Mouse (Mus musculus): ENCODE data around the gene Unc93b1. TPM values are rescaled to one million over a fixed set of nuclear protein-coding genes. Genes with fewer than 3 reads are reported as not detected.
A peak's percentile ranks its signal among the peaks of the same experiment; 100 is the strongest.

Gene Unc93b1
- polyA plus RNA-seq, 1 experiment from 2014 or later, result 7.5 TPM

DNA sequence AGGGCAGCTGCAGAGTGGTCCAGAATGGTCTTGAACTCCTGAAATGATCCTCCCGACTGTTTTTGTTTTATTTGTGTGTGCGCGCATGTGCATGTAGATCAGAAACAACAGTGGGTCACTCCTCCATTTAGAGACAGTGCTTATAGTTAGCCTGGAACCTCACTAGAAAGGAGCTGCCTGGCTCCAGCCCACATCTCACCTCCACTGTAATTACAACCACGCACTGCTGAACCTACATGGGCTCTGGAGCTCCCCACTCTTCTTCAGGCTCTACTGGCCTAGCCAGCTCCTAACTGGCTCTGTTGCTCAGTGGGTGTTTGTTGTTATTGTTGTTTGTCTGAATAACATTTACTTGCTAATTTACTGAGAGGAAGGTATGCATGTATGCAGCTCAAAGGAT, 35.4 kb upstream of the Unc93b1 start:
- Histone ChIP-seq H3K4me1 (ENCODE audit: control insufficient read depth, insufficient read depth, low read length) (no peaks in the 10 kb centered on the region), H3K4me2 (ENCODE audit: low read length) (no peak overlapping the region), H3K9me3 (replicated peaks; ENCODE audit: control insufficient read depth, low read length) (no peaks in the 10 kb centered on the region), H3K4me3 (ENCODE audit: low read depth, low read length) (no peak overlapping the region), H3K27ac (ENCODE audit: low read depth, low read length) (no peak overlapping the region), H3K36me3 (ENCODE audit: control insufficient read depth, insufficient read depth, low read length) (peaks cover 18% of the 10 kb centered on the region; the same call in 1 of the 2 replicates), H3K27me3 (replicated peaks; ENCODE audit: control insufficient read depth, insufficient read depth, low read length) (no peaks in the 10 kb centered on the region), H3K9ac (ENCODE audit: low read length) (no peak overlapping the region)
- ATAC-seq (no peak), DNase-seq (ENCODE audit: low spot score) (no peak)
- 90% methylated on average over 4 of the region's 4 CpGs for WGBS

DNA sequence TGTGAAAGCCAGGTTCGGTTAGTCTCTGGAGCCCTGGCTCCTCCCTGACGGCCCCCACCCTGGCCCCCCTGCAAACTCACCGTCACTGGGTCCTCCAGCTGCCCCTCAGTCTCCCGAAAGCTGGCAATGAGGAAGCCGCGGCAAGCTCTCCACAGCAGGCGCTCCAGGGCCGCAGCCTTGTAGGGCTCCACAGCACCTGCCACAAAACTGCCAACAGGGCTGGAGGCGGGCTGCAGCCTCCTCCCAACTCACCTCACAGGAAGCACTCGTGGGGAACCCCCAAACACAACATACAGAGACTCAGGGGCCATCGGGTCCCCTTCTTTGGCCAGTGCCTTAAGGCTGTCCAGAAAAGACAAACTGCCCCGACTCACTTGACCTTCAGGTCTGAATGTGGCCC, 32.0 kb upstream of the Unc93b1 start:
- ATAC-seq, result no peak
- H3K4me2 ChIP-seq (ENCODE audit: low read length), result no peak overlapping the region
- no peak for DNase-seq (ENCODE audit: low spot score)
- H3K9me3 ChIP-seq (replicated peaks; ENCODE audit: control insufficient read depth, low read length), result no peaks in the 10 kb centered on the region
- peaks cover 6% of the 10 kb centered on the region; the same call in 1 of the 2 replicates for H3K4me1 ChIP-seq (ENCODE audit: control insufficient read depth, insufficient read depth, low read length)
- no peaks in the 10 kb centered on the region for H3K27me3 ChIP-seq (replicated peaks; ENCODE audit: control insufficient read depth, insufficient read depth, low read length)
- peaks cover under 1% of the 10 kb centered on the region; the same call in 1 of the 2 replicates for H3K36me3 ChIP-seq (ENCODE audit: control insufficient read depth, insufficient read depth, low read length)
- no peak overlapping the region for H3K27ac ChIP-seq (ENCODE audit: low read depth, low read length)
- H3K9ac ChIP-seq (ENCODE audit: low read length), result no peak overlapping the region
- no peak overlapping the region for H3K4me3 ChIP-seq (ENCODE audit: low read depth, low read length)
- 82% methylated on average over 12 of the region's 12 CpGs for WGBS

DNA sequence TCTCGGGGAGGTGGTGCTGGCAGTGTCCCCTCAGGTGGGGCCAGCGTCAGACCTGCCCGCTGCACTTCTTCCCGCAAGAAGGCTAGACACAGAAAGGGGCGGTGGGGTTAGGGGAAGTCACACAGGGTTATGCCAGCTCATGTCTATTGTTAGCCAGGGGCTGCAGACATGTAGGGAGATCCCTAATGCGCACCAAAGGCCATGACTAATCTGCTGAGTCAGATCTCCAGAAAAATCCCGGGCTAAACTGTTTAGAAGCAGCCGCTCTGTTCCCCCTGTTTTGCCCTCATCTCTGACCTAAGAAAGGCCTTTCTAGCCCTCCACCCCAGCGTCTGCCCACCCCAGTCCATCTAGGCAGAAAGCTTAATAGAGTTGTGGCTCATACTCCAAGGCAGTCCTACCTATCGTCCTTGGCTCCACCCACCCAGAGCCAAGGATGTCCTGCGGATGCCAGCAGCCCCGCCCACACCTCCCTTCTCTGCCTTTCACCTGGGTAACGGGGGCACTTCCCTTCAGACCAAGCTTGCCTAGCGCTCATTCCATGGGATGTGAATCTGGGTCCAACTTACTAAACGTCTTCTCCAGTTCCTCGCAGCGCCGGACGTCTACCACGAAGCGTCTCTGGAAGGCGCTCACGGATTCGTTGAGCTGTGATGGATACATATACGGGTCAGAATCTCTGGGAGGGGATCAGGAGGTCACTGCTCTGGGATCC, 31.2 kb upstream of the Unc93b1 start:
- H3K4me1 ChIP-seq (ENCODE audit: control insufficient read depth, insufficient read depth, low read length), result peaks cover 6% of the 10 kb centered on the region; the same call in 1 of the 2 replicates
- no peak overlapping the region for H3K9ac ChIP-seq (ENCODE audit: low read length)
- H3K4me3 ChIP-seq (ENCODE audit: low read depth, low read length), result no peak overlapping the region
- no peak overlapping the region for H3K4me2 ChIP-seq (ENCODE audit: low read length)
- ATAC-seq (no peak), DNase-seq (ENCODE audit: low spot score) (no peak)
- H3K9me3 ChIP-seq (replicated peaks; ENCODE audit: control insufficient read depth, low read length), result no peaks in the 10 kb centered on the region
- peaks cover 9% of the 10 kb centered on the region for H3K36me3 ChIP-seq (ENCODE audit: control insufficient read depth, insufficient read depth, low read length)
- H3K27me3 ChIP-seq (replicated peaks; ENCODE audit: control insufficient read depth, insufficient read depth, low read length), result no peaks in the 10 kb centered on the region
- H3K27ac ChIP-seq (ENCODE audit: low read depth, low read length), result no peak overlapping the region
- WGBS, result 66% methylated on average over 25 of the region's 25 CpGs

DNA sequence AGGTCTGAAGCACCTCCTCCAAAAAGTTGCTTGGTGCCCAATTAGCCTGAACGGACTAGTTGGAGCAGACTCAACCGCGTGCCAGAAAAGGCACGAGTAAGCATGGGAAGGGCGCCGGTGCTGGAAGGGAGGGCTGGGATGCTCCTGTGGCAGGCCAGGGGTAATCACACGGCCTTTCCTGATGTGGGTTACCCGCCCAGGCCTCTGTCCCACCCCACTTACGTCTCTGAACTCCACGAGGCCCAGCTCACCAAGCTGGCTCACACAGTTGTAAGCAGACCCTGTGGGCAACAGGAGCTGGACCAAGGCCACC, 30.7 kb upstream of the Unc93b1 start:
- H3K4me1 ChIP-seq (ENCODE audit: control insufficient read depth, insufficient read depth, low read length), result peaks cover 6% of the 10 kb centered on the region; the same call in 1 of the 2 replicates
- no peak overlapping the region for H3K4me3 ChIP-seq (ENCODE audit: low read depth, low read length)
- WGBS, result 69% methylated on average over 10 of the region's 10 CpGs
- no peak overlapping the region for H3K27ac ChIP-seq (ENCODE audit: low read depth, low read length)
- H3K9ac ChIP-seq (ENCODE audit: low read length), result no peak overlapping the region
- no peak for ATAC-seq
- H3K9me3 ChIP-seq (replicated peaks; ENCODE audit: control insufficient read depth, low read length), result no peaks in the 10 kb centered on the region
- H3K4me2 ChIP-seq (ENCODE audit: low read length), result no peak overlapping the region
- no peaks in the 10 kb centered on the region for H3K27me3 ChIP-seq (replicated peaks; ENCODE audit: control insufficient read depth, insufficient read depth, low read length)
- no peak for DNase-seq (ENCODE audit: low spot score)
- H3K36me3 ChIP-seq (ENCODE audit: control insufficient read depth, insufficient read depth, low read length), result peaks cover 14% of the 10 kb centered on the region

DNA sequence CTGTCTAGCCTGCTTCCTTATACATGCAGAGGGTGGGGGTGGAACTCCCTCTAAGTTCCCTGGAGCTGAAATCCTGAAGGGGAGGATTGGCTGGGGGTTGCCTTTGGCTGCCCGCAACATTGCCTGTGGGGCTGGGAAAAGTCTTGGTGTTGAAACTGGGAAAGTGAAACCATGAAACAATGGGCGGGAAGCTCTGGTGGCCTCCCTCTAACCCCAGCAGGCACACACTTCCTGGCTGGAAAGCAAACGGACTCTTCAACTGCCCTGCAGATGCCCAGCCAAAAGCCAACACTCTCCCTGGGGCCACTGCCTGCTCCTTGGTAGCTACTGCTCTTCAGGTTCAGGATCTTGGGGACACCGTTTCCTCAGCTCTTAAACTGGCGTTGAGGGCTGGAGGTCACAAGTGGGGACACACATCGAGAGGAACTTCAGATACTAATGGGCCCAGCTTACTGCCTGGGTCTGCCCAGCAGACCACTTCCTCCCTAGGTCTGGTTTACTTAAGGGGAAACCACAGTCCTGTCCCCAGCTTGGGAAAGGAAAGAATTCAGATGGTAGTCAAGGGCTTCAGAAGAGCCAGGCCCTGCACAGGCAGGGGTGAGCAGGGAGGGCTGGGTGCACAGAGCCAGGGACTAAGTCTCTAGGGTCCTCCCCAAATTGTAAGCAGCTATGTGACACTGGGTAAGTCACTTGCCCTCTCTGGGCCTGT, 29.6 kb upstream of the Unc93b1 start:
- Histone ChIP-seq H3K9ac (ENCODE audit: low read length) (no peak overlapping the region), H3K4me1 (ENCODE audit: control insufficient read depth, insufficient read depth, low read length) (peaks cover 6% of the 10 kb centered on the region; the same call in 1 of the 2 replicates), H3K9me3 (replicated peaks; ENCODE audit: control insufficient read depth, low read length) (no peaks in the 10 kb centered on the region), H3K4me3 (ENCODE audit: low read depth, low read length) (no peak overlapping the region), H3K27ac (ENCODE audit: low read depth, low read length) (no peak overlapping the region), H3K36me3 (ENCODE audit: control insufficient read depth, insufficient read depth, low read length) (peaks cover 25% of the 10 kb centered on the region), H3K4me2 (ENCODE audit: low read length) (peak overlapping the region; percentile 66; the same call in 1 of the 2 replicates), H3K27me3 (replicated peaks; ENCODE audit: control insufficient read depth, insufficient read depth, low read length) (no peaks in the 10 kb centered on the region)
- ATAC-seq (no peak), DNase-seq (ENCODE audit: low spot score) (no peak)
- WGBS, result 64% methylated on average over 6 of the region's 6 CpGs

DNA sequence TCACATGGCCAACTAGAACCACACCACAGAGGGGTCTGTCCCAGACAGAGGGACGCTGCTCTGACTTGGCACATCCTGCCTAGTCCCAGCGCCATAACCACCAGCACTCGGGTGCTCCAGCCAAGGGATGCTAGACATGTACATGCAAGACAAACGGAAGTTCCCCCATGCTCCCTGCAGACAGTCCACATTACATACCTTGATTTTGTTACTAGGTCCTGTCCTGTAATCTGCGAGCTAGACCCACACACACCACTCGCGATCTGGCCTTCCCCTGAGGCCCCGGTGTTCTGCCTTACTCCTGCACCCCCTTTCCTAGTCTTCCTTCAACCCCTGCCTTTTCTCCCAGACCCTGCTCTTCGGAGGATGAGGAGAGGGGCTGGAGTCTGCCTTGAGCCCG, 28.7 kb upstream of the Unc93b1 start:
- H3K9ac ChIP-seq (ENCODE audit: low read length), result peak overlapping the region; percentile 62
- H3K27ac ChIP-seq (ENCODE audit: low read depth, low read length), result no peak overlapping the region
- peaks cover 6% of the 10 kb centered on the region; the same call in 1 of the 2 replicates for H3K4me1 ChIP-seq (ENCODE audit: control insufficient read depth, insufficient read depth, low read length)
- 44% methylated on average over 10 of the region's 10 CpGs for WGBS
- ATAC-seq (no peak), DNase-seq (ENCODE audit: low spot score) (no peak)
- H3K9me3 ChIP-seq (replicated peaks; ENCODE audit: control insufficient read depth, low read length), result no peaks in the 10 kb centered on the region
- H3K27me3 ChIP-seq (replicated peaks; ENCODE audit: control insufficient read depth, insufficient read depth, low read length), result no peaks in the 10 kb centered on the region
- H3K36me3 ChIP-seq (ENCODE audit: control insufficient read depth, insufficient read depth, low read length), result peaks cover 26% of the 10 kb centered on the region
- H3K4me3 ChIP-seq (ENCODE audit: low read depth, low read length), result peak overlapping the region; percentile 35
- peak overlapping the region; percentile 66 for H3K4me2 ChIP-seq (ENCODE audit: low read length)

DNA sequence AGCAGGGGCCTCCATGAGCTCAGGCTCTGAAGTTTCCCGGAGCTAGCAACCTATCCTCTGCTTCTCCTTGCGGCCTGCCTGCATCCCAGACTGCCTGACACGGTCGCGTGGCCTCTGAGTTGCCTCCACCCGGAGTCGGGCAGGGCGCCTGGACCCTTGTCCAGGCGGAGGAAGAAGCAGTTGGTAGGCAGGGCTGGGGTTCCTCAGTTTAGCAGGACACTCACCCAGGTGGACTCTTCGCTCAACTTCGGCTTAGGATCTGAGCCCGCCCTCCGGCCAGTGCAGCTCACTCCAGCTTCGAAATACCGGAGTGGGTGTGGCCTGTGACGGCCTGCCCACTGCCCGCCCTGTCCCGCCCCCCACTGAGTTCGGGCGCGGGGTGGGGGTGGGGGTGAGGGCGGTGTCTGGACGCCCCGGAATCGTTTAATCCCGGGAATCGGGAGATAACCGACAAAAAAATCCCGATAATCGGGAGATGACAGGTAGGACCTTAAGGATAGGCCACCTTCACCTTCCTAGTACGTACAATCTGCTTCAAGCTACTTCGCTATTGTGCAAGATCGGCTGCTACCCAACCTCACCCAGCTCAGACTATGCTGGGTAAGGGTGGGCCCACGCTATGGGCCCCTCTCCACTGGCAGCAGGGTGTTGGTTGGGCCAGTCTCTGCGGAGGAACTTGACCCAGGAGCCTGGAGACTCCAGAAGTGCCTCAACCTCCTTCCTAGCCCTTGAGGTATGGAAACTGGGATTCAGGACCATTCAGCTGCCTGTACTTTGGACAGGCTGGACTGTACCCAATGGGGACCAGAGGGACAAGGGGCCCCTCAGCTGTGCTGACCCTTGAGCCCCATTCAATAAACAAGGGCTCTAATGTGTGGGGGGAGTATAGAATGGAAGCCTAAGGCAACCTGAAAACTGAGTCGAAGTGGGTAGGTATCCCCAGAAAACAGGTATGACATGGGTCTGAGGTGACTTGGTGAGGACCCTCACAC, 27.9 kb upstream of the Unc93b1 start, which contains the start of gene Tcirg1:
Gene Tcirg1 (minus strand): TSS at position 339 of the 992 bp plus-strand sequence.
- Histone ChIP-seq H3K27ac (ENCODE audit: low read depth, low read length) (no peak within 1 kb of the TSS), H3K36me3 (ENCODE audit: control insufficient read depth, insufficient read depth, low read length) (peaks cover 26% of the 10 kb centered on the region), H3K9ac (ENCODE audit: low read length) (peak within 1 kb of the TSS; percentile 62), H3K4me1 (ENCODE audit: control insufficient read depth, insufficient read depth, low read length) (peaks cover 11% of the 10 kb centered on the region), H3K9me3 (replicated peaks; ENCODE audit: control insufficient read depth, low read length) (no peaks in the 10 kb centered on the region), H3K4me2 (ENCODE audit: low read length) (peak within 1 kb of the TSS; percentile 66), H3K4me3 (ENCODE audit: low read depth, low read length) (peak within 1 kb of the TSS; percentile 35), H3K27me3 (replicated peaks; ENCODE audit: control insufficient read depth, insufficient read depth, low read length) (no peaks in the 10 kb centered on the region)
- ATAC-seq (peak; percentile 70), DNase-seq (ENCODE audit: low spot score) (peak; percentile 56)
- WGBS, result 7% methylated on average over 35 of the region's 36 CpGs

DNA sequence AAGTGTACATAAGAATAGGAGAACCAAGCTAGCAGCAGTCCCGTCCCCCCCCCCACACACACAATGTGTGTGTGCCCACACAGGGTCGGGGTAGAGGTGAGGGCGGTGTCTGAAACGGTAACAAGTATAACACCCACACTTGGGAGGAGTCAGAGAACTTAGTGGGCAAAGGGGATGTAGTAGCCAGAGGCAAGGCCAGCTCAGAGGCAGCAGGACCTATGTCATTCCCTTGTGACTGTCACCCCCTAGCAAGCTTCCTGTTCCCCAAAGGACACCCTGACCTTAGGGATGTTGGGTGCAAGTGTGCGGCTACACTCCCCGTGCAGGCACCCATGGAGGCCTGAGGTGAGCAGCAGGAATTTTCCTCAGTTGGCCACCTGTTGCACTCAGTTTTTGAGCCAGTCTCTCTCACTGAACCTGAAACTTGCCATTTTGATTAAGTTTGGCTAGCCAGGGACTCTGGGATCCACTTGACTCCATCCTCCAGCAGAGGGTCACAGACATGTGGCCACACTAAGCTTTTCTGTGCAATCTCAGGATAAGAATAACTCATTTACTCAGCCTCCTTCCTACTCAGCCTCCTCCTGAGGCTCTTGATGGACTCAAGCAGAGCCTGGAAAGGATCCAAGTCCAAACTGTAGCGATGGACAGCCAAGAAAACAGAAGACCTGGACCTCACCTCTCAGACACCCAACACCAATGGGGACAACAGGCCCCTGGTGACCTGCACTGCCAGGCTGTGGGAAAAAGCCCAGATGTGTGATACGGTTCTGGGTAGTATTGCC, 26.9 kb upstream of the Unc93b1 start:
- peaks cover 26% of the 10 kb centered on the region for H3K36me3 ChIP-seq (ENCODE audit: control insufficient read depth, insufficient read depth, low read length)
- ATAC-seq, result no peak
- no peaks in the 10 kb centered on the region for H3K9me3 ChIP-seq (replicated peaks; ENCODE audit: control insufficient read depth, low read length)
- H3K4me1 ChIP-seq (ENCODE audit: control insufficient read depth, insufficient read depth, low read length), result peaks cover 12% of the 10 kb centered on the region
- 0 out of 2 replicates have a peak overlapping the region, but pooled peaks have one; percentile 35 for H3K4me3 ChIP-seq (ENCODE audit: low read depth, low read length)
- H3K9ac ChIP-seq (ENCODE audit: low read length), result no peak overlapping the region
- H3K27me3 ChIP-seq (replicated peaks; ENCODE audit: control insufficient read depth, insufficient read depth, low read length), result no peaks in the 10 kb centered on the region
- no peak overlapping the region for H3K4me2 ChIP-seq (ENCODE audit: low read length)
- WGBS, result 80% methylated on average over 8 of the region's 8 CpGs
- no peak overlapping the region for H3K27ac ChIP-seq (ENCODE audit: low read depth, low read length)
- no peak for DNase-seq (ENCODE audit: low spot score)

Data from forebrain, embryonic 14.5 days (tissue).